Comparison of ENCODE assay signal across 23 mouse cellular contexts in the genomic region with DNA sequence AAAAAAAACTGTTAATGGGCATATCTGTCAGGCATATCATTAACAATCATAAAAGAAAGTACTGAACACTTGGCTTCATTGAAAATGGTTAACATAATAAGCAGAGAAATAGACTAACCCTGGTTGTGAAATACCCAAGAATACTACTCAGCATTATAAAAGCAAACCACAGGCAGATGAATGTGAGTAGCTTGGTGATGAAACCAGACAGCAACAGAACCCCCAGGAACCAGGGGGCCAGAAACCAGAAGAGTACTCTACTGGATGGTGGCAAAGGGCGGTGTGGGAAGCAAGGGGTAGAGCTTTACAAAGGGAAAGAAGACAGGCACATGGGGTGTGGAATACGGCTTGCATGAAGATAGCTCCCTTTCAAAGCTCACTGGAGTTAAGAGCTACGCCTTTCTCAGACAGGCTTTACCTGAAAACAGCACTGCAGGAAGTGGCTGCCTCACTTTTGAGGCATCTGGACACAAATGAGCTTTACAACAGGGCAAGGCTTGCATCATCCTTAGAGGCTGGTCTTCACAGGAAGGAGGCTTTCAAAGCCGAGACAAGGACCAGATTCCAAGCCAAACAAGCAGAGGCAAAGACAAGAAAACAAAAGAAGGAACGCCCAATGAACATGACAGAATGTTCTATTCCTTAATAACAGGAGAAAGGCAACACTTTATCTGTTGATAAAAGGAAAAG. TPM values are rescaled to one million over a fixed set of nuclear protein-coding genes. Genes with fewer than 3 reads are reported as not detected.
DNase-seq lines count a peak whose midpoint lies in the region; ATAC-seq and TF ChIP-seq lines count a peak whose summit lies in the region.
"Had no signal": no experiment of that assay in that cellular context is flagged by ENCODE, and none has a peak within 500 bp of the region (broad histone marks: within the 10 kb centered on the region; RNA-seq: fewer than 3 reads in every experiment).

No protein-coding gene starts in this region.

- peak overlapping the region; percentile 74; the same call in 1 of the 2 replicates for H3K27ac ChIP-seq in bone marrow, adult 2 months (ENCODE audit: control insufficient read depth, insufficient read depth, low read depth, low read length, poor library complexity)
- H3K27ac ChIP-seq: embryonic facial prominence, embryonic 10.5 days; forebrain, embryonic 13.5 days; heart, embryonic 15.5 days; hindbrain, embryonic 10.5 days; hindbrain, postnatal 0 days; neural tube, embryonic 15.5 days had no signal

- TF ChIP-seq POLR2A in bone marrow, adult 2 months (IDR thresholded peaks at IDR 0.05; ENCODE audit: borderline replicate concordance, control insufficient read depth, low read depth, low read length): no peak

- ATAC-seq in frontal cortex, adult (ENCODE audit: low TSS enrichment): no peak
- ATAC-seq: forebrain, embryonic 13.5 days; hindbrain, postnatal 0 days; liver, postnatal 0 days had no signal

- no peaks in the 10 kb centered on the region; the same call in none of the 2 replicates for H3K4me1 ChIP-seq in bone marrow, adult 2 months (ENCODE audit: control insufficient read depth, insufficient read depth, low read length)

- H3K4me3 ChIP-seq in bone marrow, adult 2 months (replicated peaks; ENCODE audit: control insufficient read depth, low read depth, low read length): no peak overlapping the region
- H3K4me3 ChIP-seq: embryonic facial prominence, embryonic 10.5 days; forebrain, embryonic 13.5 days; heart, embryonic 15.5 days; hindbrain, embryonic 10.5 days; megakaryocyte, embryonic 14.5 days; neural tube, embryonic 15.5 days had no signal

- TF ChIP-seq CTCF in bone marrow, adult 2 months (IDR thresholded peaks at IDR 0.05; ENCODE audit: control insufficient read depth, insufficient read depth, low read length): no peak

- DNase-seq in 416B (ENCODE audit: low read depth): peak; percentile 65
- peak; percentile 50 for DNase-seq in ES-CJ7 (ENCODE audit: low read depth, low spot score)
- peak; percentile 69 for DNase-seq in naive thymus-derived CD4-positive, alpha-beta T cell, adult 2 months (ENCODE audit: low read depth)
- no peak for DNase-seq in thymus, postnatal 10 days (ENCODE audit: low spot score in 2 of 2)
- no peak for DNase-seq in adrenal gland, postnatal 25 days
- DNase-seq: adrenal gland, postnatal 10 days; cerebellum, adult 11-12 months; gastrocnemius, postnatal 14 days; kidney, adult 11 months; liver, postnatal 0 days; lung, postnatal 14 days; midbrain, embryonic 14.5 days; right cerebral cortex, postnatal 14 days; thymus, postnatal 14 days had no signal

- WGBS in bone marrow, adult 2 months: 40% methylated on average over 5 of the region's 5 CpGs

RNA-seq across cellular contexts. Expression of gene Hdac4, which starts 12.3 kb away (rescaled TPM):
- polyA plus RNA-seq in bone marrow, adult 2 months (2011; ENCODE audit: insufficient read depth, insufficient read length, low replicate concordance, missing spikeins): 13.7 and 18.1 TPM in 2 replicates
- 89.4 and 137 TPM in 2 replicates for total RNA-seq in adrenal gland, postnatal 25 days (2021)

Comparison
In these comparisons a context has a peak if more than half of its experiments do, and no peak if none do; other contexts are left out.
1. DNase-seq: peak in 416B (single experiment), ES-CJ7 (single experiment) and naive thymus-derived CD4-positive, alpha-beta T cell, adult 2 months (single experiment); none in thymus, postnatal 10 days (0 of 2) and adrenal gland, postnatal 25 days (single experiment).